Mouse (Mus musculus): ENCODE results near the gene Cd93. TPM values are rescaled to one million over a fixed set of nuclear protein-coding genes. Genes with fewer than 3 reads are reported as not detected.

Gene Cd93
- 12.1 and 12.7 TPM in 2 replicates for polyA plus RNA-seq (2015; fragmentation: Nextera tagmentation; extraction: Ambion mirVana)

DNA sequence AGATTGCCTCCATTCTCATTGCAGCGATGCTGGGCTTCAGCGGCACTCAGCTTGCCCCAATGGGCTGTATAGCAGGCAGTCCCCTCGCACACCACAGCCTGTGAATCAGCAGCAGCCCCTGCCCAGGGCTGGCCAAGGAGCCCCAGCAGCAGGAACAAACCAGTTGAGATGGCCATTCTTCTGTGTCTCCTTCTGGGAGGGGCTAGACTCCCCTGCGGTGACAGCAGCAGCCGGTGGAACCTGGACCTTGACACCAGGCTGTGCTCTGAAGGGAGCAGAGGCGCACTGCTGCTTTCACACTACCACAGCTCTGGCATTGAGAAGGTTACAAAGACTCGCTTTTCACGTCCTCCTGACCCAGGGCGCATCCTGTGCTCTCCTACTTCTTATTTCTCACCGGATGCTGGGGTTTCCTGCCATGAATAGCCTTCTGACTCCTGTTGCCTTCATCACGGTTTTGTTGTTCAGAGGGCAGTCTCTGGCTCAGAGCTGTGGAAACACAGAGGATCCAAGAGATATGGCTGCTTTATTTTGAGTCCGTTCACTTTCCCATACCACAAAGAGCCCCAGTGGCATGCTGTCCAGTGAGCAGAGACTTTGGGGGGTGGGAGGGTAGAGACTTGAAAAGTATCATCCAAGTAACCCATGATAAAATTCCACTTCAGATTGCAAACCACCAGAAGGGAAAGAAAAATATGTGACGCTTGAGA lies at the start of gene Cd93:
Gene Cd93 (minus strand): TSS at position 315 of the 710 bp plus-strand sequence.
- Histone ChIP-seq H3K27ac (peak within 1 kb of the TSS; percentile 54; the same call in 1 of the 2 replicates), H3K4me1 (peaks cover 3% of the 10 kb centered on the region; the same call in 1 of the 2 replicates), H3K4me3 (peak within 1 kb of the TSS; percentile 19), H3K9me3 (no peaks in the 10 kb centered on the region), H3K36me3 (no peaks in the 10 kb centered on the region), H3K9ac (no peak within 1 kb of the TSS), H3K4me2 (no peak within 1 kb of the TSS), H3K27me3 (no peaks in the 10 kb centered on the region)
- ATAC-seq (ENCODE audit: insufficient number of reproducible peaks, low FRiP score, low TSS enrichment, low read depth): no peak
- 49% methylated on average over 13 of the region's 13 CpGs for whole genome bisulfite sequencing

DNA sequence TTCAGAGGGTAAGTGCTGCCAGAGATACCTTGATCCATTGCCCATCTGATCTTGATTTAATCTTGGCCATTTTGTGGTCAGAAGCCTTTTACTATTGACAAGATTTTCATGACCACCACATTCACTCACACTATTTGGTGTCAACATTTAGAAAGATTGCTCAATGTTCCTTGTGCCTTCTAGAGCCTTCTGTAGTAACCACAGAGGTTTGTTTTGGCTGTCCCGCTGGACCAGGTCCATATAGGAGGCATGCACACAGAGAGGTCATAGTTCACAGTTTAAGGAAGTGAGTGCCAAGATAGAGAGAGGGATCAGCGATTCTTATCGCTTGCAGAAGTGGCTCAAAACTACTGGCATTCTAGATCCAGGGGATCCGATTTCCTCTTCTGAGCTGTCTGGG lies 48.7 kb upstream of the Cd93 start:
- Histone ChIP-seq H3K9me3 (no peaks in the 10 kb centered on the region), H3K27ac (no peak overlapping the region), H3K27me3 (no peaks in the 10 kb centered on the region), H3K9ac (no peak overlapping the region), H3K4me3 (no peak overlapping the region), H3K36me3 (no peaks in the 10 kb centered on the region), H3K4me1 (no peaks in the 10 kb centered on the region), H3K4me2 (no peak overlapping the region)
- ATAC-seq (ENCODE audit: insufficient number of reproducible peaks, low FRiP score, low TSS enrichment, low read depth): no peak
- 73% methylated on average over 4 of the region's 4 CpGs for WGBS

DNA sequence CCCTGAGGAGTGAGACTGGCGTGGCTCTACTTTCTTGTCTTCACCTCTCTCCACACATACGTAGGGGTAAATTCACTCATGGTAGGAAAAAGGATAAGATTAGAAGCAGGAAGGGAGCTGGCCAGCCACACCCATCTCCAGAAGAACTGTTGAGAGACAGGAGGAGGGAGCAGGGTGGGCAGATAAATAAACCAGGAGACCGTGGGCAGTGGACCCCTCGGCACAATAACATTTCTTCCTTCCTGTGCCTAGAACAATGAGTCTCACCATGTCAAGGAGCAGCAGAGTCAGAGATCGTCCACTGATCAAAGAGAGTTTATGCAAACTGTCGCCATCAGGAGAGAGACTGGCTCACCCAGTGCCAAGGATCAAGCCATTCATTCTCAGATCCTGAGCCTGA lies 46.8 kb upstream of the Cd93 start:
- Histone ChIP-seq H3K9ac (no peak overlapping the region), H3K27ac (no peak overlapping the region), H3K27me3 (no peaks in the 10 kb centered on the region), H3K9me3 (no peaks in the 10 kb centered on the region), H3K4me3 (no peak overlapping the region), H3K36me3 (no peaks in the 10 kb centered on the region), H3K4me1 (no peaks in the 10 kb centered on the region), H3K4me2 (no peak overlapping the region)
- 70% methylated on average over 6 of the region's 6 CpGs for WGBS
- no peak for ATAC-seq (ENCODE audit: insufficient number of reproducible peaks, low FRiP score, low TSS enrichment, low read depth)

DNA sequence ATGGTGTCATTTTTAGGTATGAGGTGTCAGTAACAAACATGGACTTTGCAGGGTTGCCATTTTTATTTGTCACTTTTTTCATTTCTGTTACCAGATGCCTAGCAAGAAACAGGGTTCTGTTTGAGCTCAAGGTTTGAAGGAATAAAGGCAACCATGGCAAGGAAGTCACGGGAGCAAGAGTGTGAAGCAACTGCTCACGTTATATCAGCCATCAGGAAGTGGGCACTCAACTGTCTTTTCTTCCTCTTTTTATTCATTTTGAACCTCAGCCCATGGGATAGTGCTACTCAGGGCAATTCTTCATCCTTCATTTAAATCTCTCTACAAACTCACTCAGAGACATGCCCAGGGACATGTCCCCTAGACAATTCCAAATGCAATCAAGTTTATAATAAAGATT lies 45.5 kb upstream of the Cd93 start:
- Histone ChIP-seq H3K9me3 (no peaks in the 10 kb centered on the region), H3K36me3 (no peaks in the 10 kb centered on the region), H3K9ac (no peak overlapping the region), H3K4me1 (no peaks in the 10 kb centered on the region), H3K4me3 (no peak overlapping the region), H3K27me3 (no peaks in the 10 kb centered on the region), H3K27ac (no peak overlapping the region), H3K4me2 (no peak overlapping the region)
- no peak for ATAC-seq (ENCODE audit: insufficient number of reproducible peaks, low FRiP score, low TSS enrichment, low read depth)
- 88% methylated on average over 2 of the region's 2 CpGs for WGBS

DNA sequence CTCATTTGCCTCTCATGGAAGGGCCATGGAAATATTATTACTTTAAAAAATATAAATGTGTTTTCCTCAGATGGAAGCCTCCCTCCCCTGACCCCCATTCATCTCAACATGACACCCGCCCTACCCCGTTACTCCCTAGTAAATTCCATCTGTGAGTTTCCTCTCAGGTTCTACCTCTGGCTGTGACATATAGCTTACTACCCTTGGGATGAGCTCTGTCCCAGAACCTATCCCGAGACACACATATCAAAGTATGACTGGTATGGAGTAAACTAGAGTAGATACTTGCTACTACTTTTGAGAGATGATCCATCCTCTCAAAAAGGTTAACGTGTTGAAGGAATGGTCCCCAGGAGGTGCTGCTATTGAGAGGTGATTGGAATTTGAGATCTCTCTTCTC lies 42.2 kb upstream of the Cd93 start:
- H3K36me3 ChIP-seq: no peaks in the 10 kb centered on the region
- H3K4me2 ChIP-seq: no peak overlapping the region
- H3K9me3 ChIP-seq: no peaks in the 10 kb centered on the region
- H3K4me3 ChIP-seq: no peak overlapping the region
- ATAC-seq (ENCODE audit: insufficient number of reproducible peaks, low FRiP score, low TSS enrichment, low read depth): no peak
- no peaks in the 10 kb centered on the region for H3K27me3 ChIP-seq
- H3K9ac ChIP-seq: no peak overlapping the region
- H3K27ac ChIP-seq: no peak overlapping the region
- WGBS: 83% methylated on average over 4 of the region's 4 CpGs
- H3K4me1 ChIP-seq: no peaks in the 10 kb centered on the region

DNA sequence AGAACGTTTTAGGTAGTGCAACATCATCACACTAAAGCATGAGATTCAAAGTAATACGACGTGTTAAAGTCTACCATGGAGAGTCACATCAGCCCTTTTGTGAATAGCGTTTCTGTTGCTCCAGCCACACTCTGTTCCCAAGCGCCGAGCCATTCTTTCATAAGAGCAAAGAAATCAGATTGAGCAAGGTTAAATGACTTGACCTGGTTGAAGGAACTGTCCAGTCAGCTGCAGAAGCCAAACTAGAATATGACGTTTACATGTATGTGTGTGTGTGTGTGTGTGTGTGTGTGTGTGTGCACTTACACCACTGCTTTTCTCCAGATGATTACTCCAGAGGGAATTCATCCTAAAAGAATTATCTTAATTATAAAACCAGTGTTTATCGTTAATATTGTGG lies 37.0 kb upstream of the Cd93 start:
- Histone ChIP-seq H3K9ac (no peak overlapping the region), H3K36me3 (no peaks in the 10 kb centered on the region), H3K27me3 (no peaks in the 10 kb centered on the region), H3K4me1 (no peaks in the 10 kb centered on the region), H3K9me3 (no peaks in the 10 kb centered on the region), H3K27ac (no peak overlapping the region), H3K4me3 (no peak overlapping the region), H3K4me2 (no peak overlapping the region)
- WGBS: 87% methylated on average over 8 of the region's 8 CpGs
- no peak for ATAC-seq (ENCODE audit: insufficient number of reproducible peaks, low FRiP score, low TSS enrichment, low read depth)

DNA sequence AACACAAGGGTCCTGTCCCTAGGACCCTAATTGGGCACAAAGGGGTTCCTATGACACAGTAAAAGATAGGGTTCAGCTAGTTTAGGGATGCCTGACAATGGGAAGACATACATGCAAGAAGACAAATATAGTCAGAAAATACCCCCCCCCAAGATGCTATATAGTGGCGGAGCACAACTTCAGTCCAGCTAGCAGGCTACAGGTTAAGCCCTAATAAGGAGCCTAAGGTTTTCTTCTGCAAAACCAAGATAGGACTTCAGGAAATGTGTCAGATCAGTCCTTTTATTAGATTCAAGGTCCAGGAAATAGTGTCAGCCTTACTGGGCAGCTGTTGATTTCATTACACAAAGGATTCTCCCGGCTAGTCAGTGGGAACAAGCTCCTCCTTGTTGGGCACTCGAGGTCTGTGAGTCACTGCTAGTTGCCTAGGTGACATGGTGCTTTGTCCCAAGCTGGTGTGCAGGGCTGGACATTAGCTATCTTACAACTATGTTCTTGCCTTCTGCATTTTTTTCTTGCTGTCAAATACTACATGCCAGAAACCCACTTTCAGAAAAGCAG lies 34.9 kb upstream of the Cd93 start:
- no peak overlapping the region for H3K4me2 ChIP-seq
- H3K9me3 ChIP-seq: no peaks in the 10 kb centered on the region
- H3K27me3 ChIP-seq: no peaks in the 10 kb centered on the region
- H3K36me3 ChIP-seq: no peaks in the 10 kb centered on the region
- no peak overlapping the region for H3K4me3 ChIP-seq
- H3K9ac ChIP-seq: no peak overlapping the region
- peak; percentile 77; the same call in 1 of the 2 replicates for ATAC-seq (ENCODE audit: insufficient number of reproducible peaks, low FRiP score, low TSS enrichment, low read depth)
- no peaks in the 10 kb centered on the region for H3K4me1 ChIP-seq
- WGBS: 51% methylated on average over 3 of the region's 3 CpGs
- H3K27ac ChIP-seq: no peak overlapping the region

DNA sequence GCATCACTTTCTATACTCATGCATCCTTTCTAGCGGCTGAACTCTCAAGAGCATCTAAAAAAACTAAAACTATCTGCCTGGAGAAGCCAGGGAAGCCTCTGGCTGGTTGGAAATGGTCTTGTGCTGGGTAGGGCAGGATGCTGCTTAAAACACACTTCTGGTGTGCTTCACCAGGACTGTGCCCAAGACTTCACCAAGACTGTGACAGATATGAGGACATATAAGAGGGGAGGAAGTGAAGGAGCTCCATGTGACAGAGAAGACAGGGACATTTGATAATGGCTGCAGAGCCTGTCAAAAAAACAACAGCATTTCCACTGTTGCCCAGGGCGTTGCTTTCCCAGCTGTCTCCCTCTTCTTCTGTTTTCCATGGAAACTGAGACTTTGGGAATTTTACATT lies 34.0 kb upstream of the Cd93 start:
- Histone ChIP-seq H3K4me1 (no peaks in the 10 kb centered on the region), H3K9me3 (no peaks in the 10 kb centered on the region), H3K27me3 (no peaks in the 10 kb centered on the region), H3K4me3 (no peak overlapping the region), H3K27ac (no peak overlapping the region), H3K4me2 (no peak overlapping the region), H3K9ac (no peak overlapping the region), H3K36me3 (no peaks in the 10 kb centered on the region)
- ATAC-seq (ENCODE audit: insufficient number of reproducible peaks, low FRiP score, low TSS enrichment, low read depth): no peak
- 82% methylated on average over 2 of the region's 2 CpGs for WGBS

DNA sequence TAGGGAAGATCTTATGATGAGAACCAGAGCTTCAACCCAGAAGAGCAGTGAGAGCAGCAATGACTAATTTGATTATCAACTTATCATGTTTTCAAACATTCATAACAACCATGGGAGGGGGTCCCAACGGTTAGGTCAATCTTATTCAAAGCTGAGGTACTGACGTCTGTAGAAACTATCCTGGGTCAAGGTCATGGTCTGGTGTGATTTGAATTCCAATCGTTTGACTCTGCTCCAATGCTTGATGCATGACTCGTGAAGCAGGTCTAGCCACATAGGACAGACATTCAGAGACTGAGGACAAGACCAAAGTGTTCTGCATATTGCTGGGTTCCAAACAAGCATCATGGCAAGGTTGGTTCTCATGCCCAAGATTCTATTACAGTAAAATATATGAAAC lies 33.2 kb upstream of the Cd93 start:
- H3K9me3 ChIP-seq: no peaks in the 10 kb centered on the region
- H3K4me2 ChIP-seq: no peak overlapping the region
- H3K27me3 ChIP-seq: no peaks in the 10 kb centered on the region
- no peaks in the 10 kb centered on the region for H3K4me1 ChIP-seq
- H3K9ac ChIP-seq: no peak overlapping the region
- no peak overlapping the region for H3K27ac ChIP-seq
- no peak overlapping the region for H3K4me3 ChIP-seq
- ATAC-seq (ENCODE audit: insufficient number of reproducible peaks, low FRiP score, low TSS enrichment, low read depth): no peak
- no peaks in the 10 kb centered on the region for H3K36me3 ChIP-seq
- WGBS: 75% methylated on average over 4 of the region's 4 CpGs

DNA sequence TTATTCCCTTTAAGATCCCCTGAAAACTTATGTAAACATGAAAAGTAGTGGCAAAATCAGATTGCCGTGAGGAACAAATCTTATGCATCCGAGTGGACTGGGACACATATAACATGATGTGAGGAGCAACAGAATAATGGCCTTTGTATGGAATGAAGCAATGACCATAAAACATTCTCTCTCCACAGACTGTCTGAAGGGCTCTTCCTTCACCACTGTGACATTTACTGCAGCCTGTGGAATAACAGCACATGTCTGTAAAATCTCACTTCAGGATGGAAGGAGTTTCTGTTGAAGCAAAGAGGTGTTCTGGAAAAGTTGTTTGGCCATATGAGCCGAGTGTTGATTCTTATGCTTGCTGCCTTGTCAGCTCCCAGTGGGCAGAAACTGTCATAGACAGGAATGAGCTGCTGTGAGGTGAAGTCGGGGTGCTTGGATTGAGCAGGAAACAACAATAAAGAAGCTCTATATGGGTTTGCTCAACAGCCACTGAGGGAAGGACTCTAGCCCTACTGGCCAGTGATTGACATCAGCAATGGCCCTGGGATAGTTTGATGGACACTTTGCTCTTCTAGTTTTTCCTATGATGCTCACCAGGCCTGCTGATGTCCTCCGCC lies 32.6 kb upstream of the Cd93 start:
- no peak for ATAC-seq (ENCODE audit: insufficient number of reproducible peaks, low FRiP score, low TSS enrichment, low read depth)
- no peaks in the 10 kb centered on the region for H3K36me3 ChIP-seq
- no peaks in the 10 kb centered on the region for H3K4me1 ChIP-seq
- no peaks in the 10 kb centered on the region for H3K27me3 ChIP-seq
- no peak overlapping the region for H3K27ac ChIP-seq
- WGBS: 72% methylated on average over 5 of the region's 5 CpGs
- no peak overlapping the region for H3K9ac ChIP-seq
- H3K4me3 ChIP-seq: no peak overlapping the region
- no peak overlapping the region for H3K4me2 ChIP-seq
- no peaks in the 10 kb centered on the region for H3K9me3 ChIP-seq

DNA sequence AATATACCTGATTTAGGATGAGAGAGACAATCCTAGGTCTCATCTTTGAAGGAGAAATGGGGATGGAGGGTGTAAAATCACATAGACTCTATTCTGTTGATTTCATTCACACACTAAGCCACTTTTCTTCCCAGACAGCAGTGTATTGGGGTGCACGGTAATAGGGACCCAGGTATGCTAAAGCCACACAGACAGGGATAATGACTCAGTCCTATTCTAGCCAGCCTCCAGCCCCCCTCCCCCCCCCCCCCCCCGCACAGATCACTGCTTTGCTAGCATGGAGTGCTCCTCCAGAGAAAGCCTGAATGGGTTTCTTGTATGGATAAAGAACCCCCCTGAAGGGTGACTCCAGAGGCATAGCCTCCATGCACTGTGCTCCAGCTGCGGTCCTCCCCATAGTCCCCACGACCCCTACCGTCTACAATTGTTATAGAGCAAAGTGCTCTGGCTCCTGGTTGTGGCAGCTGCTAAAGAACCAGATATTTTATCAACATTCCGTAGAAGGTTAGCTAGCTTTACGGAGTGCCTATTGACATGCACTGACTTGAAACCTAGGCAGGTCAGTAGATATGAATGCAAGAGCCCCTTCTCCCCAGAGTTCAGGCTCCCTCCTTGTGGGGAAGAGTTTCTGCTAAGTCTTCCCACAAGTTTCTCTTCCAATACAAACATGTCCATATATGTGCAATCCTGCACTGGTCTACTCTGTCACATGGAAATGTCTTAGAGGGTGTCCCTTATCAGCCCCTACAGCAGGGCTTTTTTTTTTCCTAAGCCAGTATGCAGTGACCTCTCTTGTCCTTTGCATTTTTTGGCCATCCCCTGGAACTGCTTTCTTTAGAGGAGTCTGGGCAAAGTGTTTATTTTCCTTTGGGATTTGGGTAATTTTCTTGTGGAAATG lies 26.2 kb upstream of the Cd93 start:
- Histone ChIP-seq H3K9ac (no peak overlapping the region), H3K9me3 (no peaks in the 10 kb centered on the region), H3K27ac (no peak overlapping the region), H3K4me3 (no peak overlapping the region), H3K27me3 (no peaks in the 10 kb centered on the region), H3K4me2 (no peak overlapping the region), H3K36me3 (no peaks in the 10 kb centered on the region), H3K4me1 (no peaks in the 10 kb centered on the region)
- no peak for ATAC-seq (ENCODE audit: insufficient number of reproducible peaks, low FRiP score, low TSS enrichment, low read depth)
- 58% methylated on average over 6 of the region's 7 CpGs for WGBS
